Comparison of ENCODE assay signal across 20 mouse cellular contexts in genomic region chr11:81323146-81323545, GRCm38 (mm10).
"Had no signal": no experiment of that assay in that cellular context is flagged by ENCODE, and none has a peak within 500 bp of the region (broad histone marks: within the 10 kb centered on the region; RNA-seq: fewer than 3 reads in every experiment).

No protein-coding gene starts in this region.

- H3K4me1 ChIP-seq: liver, embryonic 15.5 days; lung, embryonic 15.5 days; megakaryocyte, embryonic 14.5 days; midbrain, embryonic 10.5 days; midbrain, embryonic 12.5 days; neural tube, embryonic 12.5 days had no signal

- H3K27ac ChIP-seq: liver, embryonic 15.5 days; lung, embryonic 15.5 days; macrophage; midbrain, embryonic 10.5 days; midbrain, embryonic 12.5 days; neural tube, embryonic 12.5 days had no signal

- H3K9ac ChIP-seq: liver, embryonic 15.5 days; liver, postnatal 0 days; lung, embryonic 15.5 days; midbrain, embryonic 12.5 days; neural tube, embryonic 12.5 days had no signal

- H3K4me2 ChIP-seq: liver, embryonic 15.5 days; lung, embryonic 15.5 days; midbrain, embryonic 12.5 days; neural tube, embryonic 12.5 days had no signal

- H3K9me3 ChIP-seq: liver, embryonic 15.5 days; lung, embryonic 15.5 days; megakaryocyte, embryonic 14.5 days; midbrain, embryonic 10.5 days; midbrain, embryonic 12.5 days; neural tube, embryonic 12.5 days had no signal

- H3K27me3 ChIP-seq: liver, embryonic 15.5 days; lung, embryonic 15.5 days; megakaryocyte, embryonic 14.5 days; midbrain, embryonic 12.5 days; neural tube, embryonic 12.5 days had no signal

- H3K36me3 ChIP-seq: liver, embryonic 15.5 days; lung, embryonic 15.5 days; midbrain, embryonic 10.5 days; midbrain, embryonic 12.5 days; neural tube, embryonic 12.5 days had no signal

- ATAC-seq: liver, postnatal 0 days; lung, postnatal 0 days; midbrain, embryonic 16.5 days had no signal

- DNase-seq: liver, postnatal 0 days; lung, adult 2 months; lung, postnatal 14 days; lung, postnatal 36 days; midbrain, embryonic 14.5 days; retina, postnatal 1 day; right cerebral cortex, postnatal 14 days; spleen, adult 18-20 months; thymus, adult 18-20 months; thymus, postnatal 14 days; thymus, postnatal 36 days had no signal

- H3K4me3 ChIP-seq: liver, embryonic 15.5 days; lung, embryonic 15.5 days; megakaryocyte, embryonic 14.5 days; midbrain, embryonic 10.5 days; midbrain, embryonic 12.5 days; neural tube, embryonic 12.5 days had no signal
